Comparison of ENCODE assay signal across 12 mouse cellular contexts in genomic region chr6:146580381-146580926, GRCm38 (mm10). TPM values are rescaled to one million over a fixed set of nuclear protein-coding genes. Genes with fewer than 3 reads are reported as not detected.
DNase-seq lines count a peak whose midpoint lies in the region; ATAC-seq and TF ChIP-seq lines count a peak whose summit lies in the region.
"Had no signal": no experiment of that assay in that cellular context is flagged by ENCODE, and none has a peak within 500 bp of the region (broad histone marks: within the 10 kb centered on the region; RNA-seq: fewer than 3 reads in every experiment).

No protein-coding gene starts in this region.

- peaks cover 9% of the 10 kb centered on the region for H3K36me3 ChIP-seq in liver, postnatal 0 days (replicated peaks; ENCODE audit: insufficient read depth, low read length)
- H3K36me3 ChIP-seq in forebrain, embryonic 15.5 days, result no peaks in the 10 kb centered on the region

- H3K4me3 ChIP-seq in liver, postnatal 0 days (ENCODE audit: low read depth, low read length), result no peak overlapping the region
- H3K4me3 ChIP-seq in forebrain, embryonic 15.5 days, result no peak overlapping the region
- H3K4me3 ChIP-seq: midbrain, embryonic 10.5 days had no signal

- WGBS in liver, postnatal 0 days (ENCODE audit: insufficient replicate concordance), result 18% methylated on average over 2 of the region's 2 CpGs
- WGBS in forebrain, embryonic 15.5 days, result 39% methylated on average over 2 of the region's 2 CpGs

- H3K27ac ChIP-seq in liver, postnatal 0 days (ENCODE audit: low read depth), result no peak overlapping the region
- no peak overlapping the region for H3K27ac ChIP-seq in forebrain, embryonic 15.5 days (replicated peaks)
- H3K27ac ChIP-seq: midbrain, embryonic 10.5 days had no signal

- H3K9ac ChIP-seq in liver, postnatal 0 days (replicated peaks), result no peak overlapping the region; the same call in 1 of the 2 replicates
- H3K9ac ChIP-seq in forebrain, embryonic 15.5 days (replicated peaks), result no peak overlapping the region

- DNase-seq in layer of hippocampus, adult 18-20 months (ENCODE audit: low spot score in 2 of 2), result peak; percentile 37 to 71
- no peak for DNase-seq in layer of hippocampus, postnatal 25 days (ENCODE audit: extremely low spot score in 1 of 2, low spot score in 1 of 2)
- DNase-seq in A20 (ENCODE audit: low read depth, low spot score), result peak; percentile 53
- peak; percentile 54 to 57 for DNase-seq in layer of hippocampus, adult 8-10 months (ENCODE audit: low spot score in 2 of 2)
- no peak for DNase-seq in liver, postnatal 0 days
- no peak for DNase-seq in testis, postnatal 14 days (ENCODE audit: low spot score)
- no peak for DNase-seq in ovary, postnatal 36 days (ENCODE audit: low spot score)
- DNase-seq: cerebellum, postnatal 25 days; heart, postnatal 4 days had no signal

- no peaks in the 10 kb centered on the region for H3K9me3 ChIP-seq in liver, postnatal 0 days (ENCODE audit: low read length)
- H3K9me3 ChIP-seq in forebrain, embryonic 15.5 days, result no peaks in the 10 kb centered on the region
- H3K9me3 ChIP-seq: midbrain, embryonic 10.5 days had no signal

- TF ChIP-seq CTCF in liver, postnatal 0 days (IDR thresholded peaks at IDR 0.05; ENCODE audit: low read depth), result no peak

- no peak for ATAC-seq in liver, postnatal 0 days
- no peak for ATAC-seq in forebrain, embryonic 15.5 days (replicated peaks)
- ATAC-seq: intestine, postnatal 0 days had no signal

- TF ChIP-seq EP300 in liver, postnatal 0 days (IDR thresholded peaks at IDR 0.05; ENCODE audit: low read depth), result no peak

- peaks cover 25% of the 10 kb centered on the region for H3K4me1 ChIP-seq in liver, postnatal 0 days (ENCODE audit: insufficient read depth)
- peaks cover 32% of the 10 kb centered on the region for H3K4me1 ChIP-seq in forebrain, embryonic 15.5 days

- no peaks in the 10 kb centered on the region for H3K27me3 ChIP-seq in liver, postnatal 0 days (ENCODE audit: insufficient read depth, low read length)
- no peaks in the 10 kb centered on the region for H3K27me3 ChIP-seq in forebrain, embryonic 15.5 days

- peak overlapping the region; percentile 88 for H3K4me2 ChIP-seq in liver, postnatal 0 days (ENCODE audit: low read depth, low read length)
- H3K4me2 ChIP-seq in forebrain, embryonic 15.5 days (replicated peaks), result no peak overlapping the region

RNA-seq across cellular contexts. Expression of gene Ints13, which starts 2.8 kb away (rescaled TPM):
- total RNA-seq in layer of hippocampus, adult 18-20 months (2021), result 10 to 100 TPM; 38.0 to 43.8 TPM
- 10 to 100 TPM; 35.2 to 44.2 TPM for total RNA-seq in layer of hippocampus, postnatal 25 days (2021)
- 10 to 100 TPM; 28.5 to 53.0 (median 44.8) TPM for total RNA-seq in layer of hippocampus, adult 8-10 months (2022)
- polyA plus RNA-seq in liver, postnatal 0 days (2015; fragmentation: Nextera tagmentation; extraction: Ambion mirVana), result 14.5 and 17.6 TPM in 2 replicates
- polyA plus RNA-seq in forebrain, embryonic 15.5 days (2015; fragmentation: Nextera tagmentation; extraction: Ambion mirVana), result 67.1 and 68.0 TPM in 2 replicates

RNA-seq across cellular contexts. Expression of gene Fgfr1op2, which starts 3.5 kb away (rescaled TPM):
- 100 to 1,000 TPM; 109 to 112 TPM for total RNA-seq in layer of hippocampus, adult 18-20 months (2021)
- total RNA-seq in layer of hippocampus, postnatal 25 days (2021), result 100 to 1,000 TPM; 100 to 104 TPM
- 100 to 1,000 TPM in 2 of 4 experiments, 10 to 100 TPM in 2; 88.9 to 122 (median 103) TPM for total RNA-seq in layer of hippocampus, adult 8-10 months (2022)
- 69.7 and 71.6 TPM in 2 replicates for polyA plus RNA-seq in liver, postnatal 0 days (2015; fragmentation: Nextera tagmentation; extraction: Ambion mirVana)
- 53.8 and 55.8 TPM in 2 replicates for polyA plus RNA-seq in forebrain, embryonic 15.5 days (2015; fragmentation: Nextera tagmentation; extraction: Ambion mirVana)

Comparison
In these comparisons a context has a peak if more than half of its experiments do, and no peak if none do; other contexts are left out.
1. DNase-seq: peak in layer of hippocampus, adult 18-20 months (2 of 2), A20 (single experiment) and layer of hippocampus, adult 8-10 months (2 of 2); none in layer of hippocampus, postnatal 25 days (0 of 2), liver, postnatal 0 days (single experiment), testis, postnatal 14 days (single experiment) and ovary, postnatal 36 days (single experiment).